Mouse (Mus musculus) frontal cortex, postnatal 36 days (tissue): ENCODE data around the gene Thada.
A peak's percentile ranks its signal among the peaks of the same experiment; 100 is the strongest.
"Not testable (repeated sequence)": the region's sequence is repeated elsewhere in the genome, so short reads cannot be mapped to it uniquely, and the experiment has no call there.

Experiments
- DNase-seq, 2 experiments: peaks; one replicate each; pipeline ENCODE4 v3.0.0; 2022; ENCODE audit warnings: low spot score in 2 of 2

The Thada gene

GRCm38 (mm10) chr17:84260226-84260625, 205.8 kb downstream of the Thada start:
- no peak for DNase-seq

GRCm38 (mm10) chr17:84258638-84259261, 207.3 kb downstream of the Thada start:
- DNase-seq, result peak; percentile 70 to 79

GRCm38 (mm10) chr17:84257927-84258532, 208.0 kb downstream of the Thada start:
- DNase-seq, result no peak

- DNase-seq, result no peak
Observed at GRCm38 (mm10) chr17:84256278-84256819, 209.7 kb downstream of the Thada start.

GRCm38 (mm10) chr17:84255841-84256240, 210.2 kb downstream of the Thada start:
- DNase-seq, result no peak

- no peak for DNase-seq
Observed at GRCm38 (mm10) chr17:84251426-84251825, 214.6 kb downstream of the Thada start.

GRCm38 (mm10) chr17:84244182-84244920, 221.7 kb downstream of the Thada start:
- DNase-seq, result no peak

GRCm38 (mm10) chr17:84243759-84244158, 222.2 kb downstream of the Thada start:
- no peak for DNase-seq

GRCm38 (mm10) chr17:84241308-84241957, 224.6 kb downstream of the Thada start:
- DNase-seq, result no peak

- no peak for DNase-seq
Observed at GRCm38 (mm10) chr17:84239679-84240292, 226.2 kb downstream of the Thada start.

- no peak for DNase-seq
Observed at GRCm38 (mm10) chr17:84238174-84238573, 227.8 kb downstream of the Thada start.

GRCm38 (mm10) chr17:84236781-84237557, 229.0 kb downstream of the Thada start:
- DNase-seq, result no peak

- DNase-seq, result no peak
Observed at GRCm38 (mm10) chr17:84235399-84235928, 230.5 kb downstream of the Thada start.

- not testable (repeated sequence) for DNase-seq
Observed at GRCm38 (mm10) chr17:84234785-84235184, 231.2 kb downstream of the Thada start.

GRCm38 (mm10) chr17:84233758-84234157, 232.2 kb downstream of the Thada start:
- DNase-seq, result no peak

- DNase-seq, result no peak
Observed at GRCm38 (mm10) chr17:84231361-84231760, 234.6 kb downstream of the Thada start.

- no peak for DNase-seq
Observed at GRCm38 (mm10) chr17:84228223-84228622, 237.8 kb downstream of the Thada start.

- DNase-seq, result no peak
Observed at GRCm38 (mm10) chr17:84226681-84227080, 239.3 kb downstream of the Thada start.

GRCm38 (mm10) chr17:84226231-84226630, 239.8 kb downstream of the Thada start:
- DNase-seq, result no peak

GRCm38 (mm10) chr17:84224217-84224887, 241.7 kb downstream of the Thada start:
- DNase-seq, result no peak
